Mouse (Mus musculus) megakaryocyte, embryonic 14.5 days (primary cell): Measurements from ENCODE around the gene Nop14. TPM values are rescaled to one million over a fixed set of nuclear protein-coding genes. Genes with fewer than 3 reads are reported as not detected.

ENCODE experiments used
- H3K27me3 ChIP-seq: replicated peaks from 2 replicates; pipeline ENCODE3; 2012; ENCODE audit warnings: inconsistent platforms
- H3K36me3 ChIP-seq: replicated peaks from 2 replicates; pipeline ENCODE3; 2012; ENCODE audit warnings: low read length, inconsistent platforms, mixed read lengths
- H3K4me1 ChIP-seq: 2 replicates; pipeline ENCODE4 v1.6.1; 2012; ENCODE audit warnings: inconsistent platforms
- H3K4me3 ChIP-seq: replicated peaks from 2 replicates; pipeline ENCODE3; 2012; ENCODE audit warnings: moderate library complexity, mild to moderate bottlenecking, inconsistent platforms
- H3K9me3 ChIP-seq: 2 replicates; pipeline ENCODE4 v1.6.1; 2012; ENCODE audit warnings: inconsistent platforms
- FLI1 ChIP-seq: IDR thresholded peaks from 2 replicates; pipeline ENCODE4 v1.6.1; 2012; ENCODE audit warnings: low read length, inconsistent platforms, mixed read lengths
- GATA1 ChIP-seq: IDR thresholded peaks from 3 replicates; pipeline ENCODE4 v1.6.1; 2012; ENCODE audit warnings: mixed read lengths, low read length, inconsistent platforms, borderline replicate concordance
- polyA plus RNA-seq: library from polyadenylated mRNA; stranded (reverse); fragments of >175 nt; gene quantifications from 2 replicates; pipeline ENCODE4 v1.2.3, GENCODE M21; 2012; ENCODE audit warnings: low replicate concordance; ENCODE audit not compliant: insufficient read depth

Nop14 gene
- polyA plus RNA-seq, 1 experiment: 14.1 TPM

DNA sequence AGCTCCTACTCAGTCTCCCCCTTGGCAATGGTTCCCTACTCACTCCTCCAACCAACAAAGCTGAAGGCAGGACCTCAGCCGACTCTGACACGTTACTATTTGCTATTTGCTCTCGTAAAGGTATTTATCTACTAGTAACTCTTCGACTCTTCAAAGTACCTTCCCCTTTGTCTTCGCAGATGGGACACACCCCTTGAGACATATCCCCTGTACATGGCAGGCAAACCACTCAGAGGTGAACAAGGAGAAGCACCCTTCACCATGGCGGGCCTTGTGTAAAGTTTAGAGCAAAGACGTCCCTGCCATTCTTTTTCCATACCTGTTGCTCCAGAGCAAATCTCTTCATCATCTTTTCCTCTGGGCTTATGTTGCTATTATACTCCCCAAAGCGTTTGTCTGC, 2.4 kb downstream of the Nop14 start:
- H3K27me3 ChIP-seq: no peaks in the 10 kb centered on the region
- peaks cover 27% of the 10 kb centered on the region for H3K4me1 ChIP-seq
- TF ChIP-seq FLI1: no peak
- TF ChIP-seq GATA1: no peak
- no peaks in the 10 kb centered on the region for H3K9me3 ChIP-seq
- peaks cover 51% of the 10 kb centered on the region for H3K36me3 ChIP-seq
- no peak overlapping the region for H3K4me3 ChIP-seq

DNA sequence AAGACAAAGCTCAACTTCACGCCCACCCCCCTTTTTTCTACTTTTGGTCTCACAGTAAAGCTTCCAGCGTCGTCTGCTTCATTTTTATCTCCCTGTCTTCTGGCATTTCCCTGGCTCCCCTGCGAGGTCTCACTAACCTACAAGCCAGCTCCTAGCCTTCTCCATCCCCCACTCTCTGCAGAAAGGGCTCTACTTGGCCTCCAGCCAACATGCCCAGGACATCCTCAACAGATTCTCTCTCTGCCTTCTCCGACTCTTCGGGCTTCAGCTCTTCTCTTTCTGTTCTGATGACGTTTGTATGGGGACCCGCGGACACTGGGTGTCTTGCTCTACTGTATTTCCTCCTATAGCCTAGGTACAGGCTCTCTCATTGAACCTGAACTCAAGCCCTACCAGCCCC, 5.1 kb downstream of the Nop14 start:
- no peaks in the 10 kb centered on the region for H3K27me3 ChIP-seq
- peaks cover 78% of the 10 kb centered on the region for H3K36me3 ChIP-seq
- H3K4me1 ChIP-seq: peaks cover 24% of the 10 kb centered on the region
- H3K9me3 ChIP-seq: no peaks in the 10 kb centered on the region
- TF ChIP-seq FLI1 (no peak), GATA1 (no peak)
- no peak overlapping the region for H3K4me3 ChIP-seq

DNA sequence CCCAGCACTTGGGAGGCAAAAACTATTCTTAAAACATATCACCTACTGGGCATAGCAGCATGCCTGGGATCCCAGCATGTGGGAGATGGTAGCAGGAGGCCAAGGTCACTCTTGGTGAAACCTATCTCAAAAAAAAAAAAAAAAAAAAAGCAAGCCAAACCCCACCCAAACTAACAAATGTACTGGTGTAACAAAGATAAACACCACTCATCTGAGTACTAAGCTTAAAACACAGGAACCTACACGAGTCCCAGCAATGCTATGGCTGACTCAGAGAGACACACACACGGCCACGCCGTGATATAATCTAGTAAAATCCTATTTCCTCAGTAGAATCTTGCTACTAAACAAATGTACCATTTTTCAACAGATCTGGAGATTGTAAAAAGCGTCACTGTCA, 7.0 kb downstream of the Nop14 start:
- Histone ChIP-seq H3K4me1 (peaks cover 21% of the 10 kb centered on the region), H3K27me3 (no peaks in the 10 kb centered on the region), H3K4me3 (no peak overlapping the region), H3K36me3 (peaks cover 94% of the 10 kb centered on the region), H3K9me3 (no peaks in the 10 kb centered on the region)
- no peak for TF ChIP-seq FLI1
- TF ChIP-seq GATA1: no peak

DNA sequence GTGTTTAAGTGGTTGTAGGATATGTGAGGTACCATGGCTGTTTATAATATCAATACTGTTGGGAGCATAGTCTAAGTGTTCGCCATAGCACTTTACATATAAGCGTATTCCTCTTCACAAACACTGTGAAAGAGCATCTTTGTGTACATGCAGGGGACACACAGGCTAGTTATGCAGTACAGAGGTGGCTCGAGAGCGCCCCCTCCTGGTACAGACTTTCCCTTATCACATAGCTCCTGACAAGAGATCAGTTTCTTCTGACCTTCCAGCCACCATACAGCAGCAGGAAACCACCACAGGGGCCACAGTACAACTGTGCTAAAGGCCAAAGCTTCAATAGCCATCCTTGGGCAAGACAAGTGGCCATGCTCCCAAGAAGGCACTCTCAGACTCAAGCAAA, 12.4 kb downstream of the Nop14 start:
- Histone ChIP-seq H3K9me3 (no peaks in the 10 kb centered on the region), H3K4me1 (peaks cover 34% of the 10 kb centered on the region), H3K27me3 (no peaks in the 10 kb centered on the region), H3K4me3 (no peak overlapping the region), H3K36me3 (peaks cover 98% of the 10 kb centered on the region)
- TF ChIP-seq GATA1 (no peak), FLI1 (no peak)

DNA sequence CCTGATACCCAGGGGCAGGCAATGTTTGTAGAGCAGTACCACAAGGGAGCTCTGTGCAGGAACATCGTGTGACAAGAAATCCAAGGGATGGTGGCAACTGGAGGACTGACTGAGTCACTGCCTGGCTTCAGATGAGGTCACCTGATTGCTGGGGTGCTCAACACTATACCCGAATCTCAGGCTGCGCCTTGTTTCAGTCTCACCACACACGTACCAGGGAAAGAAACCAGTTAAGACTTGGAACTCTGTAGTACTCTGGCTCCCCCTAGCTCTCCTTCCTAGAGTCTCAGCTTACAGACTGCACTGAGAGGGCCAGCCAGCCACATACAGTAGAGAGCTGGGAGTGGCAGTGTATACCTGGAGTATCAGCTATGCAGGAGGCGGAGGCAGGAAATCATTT, 17.0 kb downstream of the Nop14 start:
- peaks cover 93% of the 10 kb centered on the region for H3K36me3 ChIP-seq
- peaks cover 28% of the 10 kb centered on the region for H3K4me1 ChIP-seq
- H3K9me3 ChIP-seq: no peaks in the 10 kb centered on the region
- H3K4me3 ChIP-seq: no peak overlapping the region
- no peak for TF ChIP-seq FLI1
- no peak for TF ChIP-seq GATA1
- no peaks in the 10 kb centered on the region for H3K27me3 ChIP-seq

DNA sequence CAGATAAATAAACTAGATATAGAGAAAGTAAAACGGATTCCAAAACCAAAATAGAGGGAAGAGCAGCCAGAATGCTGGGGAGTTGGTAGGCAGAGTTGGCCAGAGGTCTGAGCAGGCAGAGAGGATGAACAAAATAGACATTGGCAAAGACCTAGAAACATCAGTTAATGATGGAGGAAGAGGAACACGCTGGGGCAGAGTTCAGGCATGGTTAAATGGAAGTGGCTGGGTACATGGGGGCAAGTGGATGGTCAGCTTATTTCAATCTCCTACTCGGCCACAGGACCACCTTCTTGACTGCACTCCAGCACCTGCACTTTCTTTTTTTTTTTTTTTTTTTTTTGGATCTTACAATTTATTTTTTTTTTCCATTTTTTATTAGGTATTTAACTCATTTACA, 18.0 kb downstream of the Nop14 start:
- H3K27me3 ChIP-seq: no peaks in the 10 kb centered on the region
- no peak overlapping the region for H3K4me3 ChIP-seq
- peaks cover 89% of the 10 kb centered on the region for H3K36me3 ChIP-seq
- no peaks in the 10 kb centered on the region for H3K9me3 ChIP-seq
- no peak for TF ChIP-seq GATA1
- TF ChIP-seq FLI1: no peak
- peaks cover 32% of the 10 kb centered on the region for H3K4me1 ChIP-seq

DNA sequence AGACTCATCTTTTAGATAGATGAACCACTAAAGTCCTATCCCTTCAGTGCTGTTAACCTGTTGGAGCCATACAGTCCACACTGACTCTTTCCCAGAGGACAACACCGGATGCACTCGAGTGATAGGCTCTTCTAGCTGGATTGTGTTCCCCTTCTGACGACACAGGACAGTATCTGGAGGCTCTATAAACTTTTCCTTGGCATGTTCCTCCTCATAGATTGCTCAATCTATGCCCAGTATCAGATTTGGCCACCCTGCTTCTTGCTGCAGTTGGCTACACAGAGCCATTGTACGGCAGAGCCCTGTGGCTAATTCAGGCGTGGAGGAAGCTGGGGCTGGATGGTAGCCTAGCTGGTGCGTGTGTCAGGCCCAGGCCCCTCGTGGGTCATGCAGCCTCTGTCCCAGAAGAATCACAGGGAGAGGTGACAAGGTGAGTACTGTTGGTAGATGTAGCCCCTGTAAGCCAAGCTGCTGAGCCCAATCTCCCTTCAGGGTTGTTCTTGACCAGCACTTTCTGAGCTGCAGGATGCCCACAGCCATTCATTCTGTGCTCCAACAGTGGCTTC, 22.3 kb downstream of the Nop14 start:
- TF ChIP-seq GATA1: no peak
- no peak for TF ChIP-seq FLI1
- Histone ChIP-seq H3K36me3 (peaks cover 78% of the 10 kb centered on the region), H3K9me3 (no peaks in the 10 kb centered on the region), H3K4me3 (peak overlapping the region; percentile 97), H3K27me3 (no peaks in the 10 kb centered on the region), H3K4me1 (peaks cover 55% of the 10 kb centered on the region)

DNA sequence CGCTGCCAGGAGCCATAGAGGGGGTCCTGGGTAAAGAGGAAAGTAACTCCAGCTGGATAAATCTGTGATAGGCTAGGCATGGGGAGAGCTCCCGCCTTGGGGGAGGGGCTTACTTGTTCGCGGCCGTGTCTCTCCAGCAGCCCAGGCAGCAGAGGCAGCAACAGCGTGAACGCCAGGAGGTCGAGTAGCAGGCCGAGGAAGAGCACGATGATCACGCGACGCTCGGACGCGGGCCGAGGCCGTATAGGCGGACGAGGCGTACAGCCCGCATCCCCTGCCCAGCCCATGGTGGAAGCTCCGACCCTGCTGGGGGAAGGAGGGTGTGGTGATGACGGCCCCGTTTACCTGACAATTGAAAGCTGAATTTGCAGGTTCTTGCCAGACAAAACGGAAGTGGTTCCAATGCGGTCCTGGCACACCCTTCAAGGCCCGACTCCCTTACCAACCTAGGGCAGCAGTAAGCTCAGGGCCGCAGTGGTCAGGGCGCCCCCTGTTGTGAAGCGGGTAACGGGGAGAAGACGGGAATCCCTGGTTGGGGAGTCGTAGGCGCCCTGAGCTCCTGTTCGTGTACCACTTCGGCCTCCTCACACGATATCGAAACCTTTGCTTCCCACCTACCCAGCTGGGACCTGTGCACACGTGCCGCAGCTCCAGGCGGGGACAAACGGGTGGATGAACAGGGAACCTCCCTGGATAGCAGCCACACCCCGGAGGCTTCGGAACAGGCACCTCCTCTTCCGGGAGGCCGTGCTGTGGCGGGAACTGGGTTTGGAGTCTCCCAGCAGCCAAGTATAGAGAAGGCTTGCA, 23.3 kb downstream of the Nop14 start, which contains the start of gene Mfsd10:
Mfsd10 (minus strand) TSS at position 732 of the 807 bp plus-strand sequence.
- no peaks in the 10 kb centered on the region for H3K9me3 ChIP-seq
- peaks cover 83% of the 10 kb centered on the region for H3K36me3 ChIP-seq
- H3K4me1 ChIP-seq: peaks cover 55% of the 10 kb centered on the region
- H3K4me3 ChIP-seq: peak within 1 kb of the TSS; percentile 97
- no peaks in the 10 kb centered on the region for H3K27me3 ChIP-seq
- no peak for TF ChIP-seq FLI1

DNA sequence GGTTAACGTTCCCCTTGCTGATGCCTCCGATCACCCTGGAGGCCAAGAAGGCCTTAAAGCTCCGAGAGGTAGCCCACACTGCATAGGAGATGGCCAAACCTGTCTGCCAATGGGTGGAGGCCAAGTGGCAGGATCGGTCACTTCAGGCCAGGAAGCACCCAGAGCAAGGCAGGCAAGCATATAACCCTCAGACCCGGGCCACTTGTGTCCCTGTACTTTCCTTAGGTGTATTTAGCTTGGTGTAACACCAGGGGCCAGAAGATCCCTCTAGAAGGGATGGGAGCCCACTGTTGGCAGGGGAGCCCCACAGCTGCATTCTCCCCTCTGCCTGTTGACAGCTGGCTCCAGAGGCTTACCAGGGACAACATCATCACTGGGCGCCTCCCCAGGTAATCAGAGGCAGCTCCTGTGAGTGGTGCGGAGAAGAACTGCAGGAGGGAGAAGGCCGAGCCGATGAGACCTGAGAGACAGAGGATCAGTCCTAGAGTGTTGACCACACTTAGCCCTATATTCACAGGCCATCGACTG, 24.2 kb downstream of the Nop14 start:
- no peak for TF ChIP-seq FLI1
- no peak for TF ChIP-seq GATA1
- no peaks in the 10 kb centered on the region for H3K9me3 ChIP-seq
- H3K36me3 ChIP-seq: peaks cover 83% of the 10 kb centered on the region
- no peaks in the 10 kb centered on the region for H3K27me3 ChIP-seq
- H3K4me1 ChIP-seq: peaks cover 53% of the 10 kb centered on the region
- peak overlapping the region; percentile 97 for H3K4me3 ChIP-seq

DNA sequence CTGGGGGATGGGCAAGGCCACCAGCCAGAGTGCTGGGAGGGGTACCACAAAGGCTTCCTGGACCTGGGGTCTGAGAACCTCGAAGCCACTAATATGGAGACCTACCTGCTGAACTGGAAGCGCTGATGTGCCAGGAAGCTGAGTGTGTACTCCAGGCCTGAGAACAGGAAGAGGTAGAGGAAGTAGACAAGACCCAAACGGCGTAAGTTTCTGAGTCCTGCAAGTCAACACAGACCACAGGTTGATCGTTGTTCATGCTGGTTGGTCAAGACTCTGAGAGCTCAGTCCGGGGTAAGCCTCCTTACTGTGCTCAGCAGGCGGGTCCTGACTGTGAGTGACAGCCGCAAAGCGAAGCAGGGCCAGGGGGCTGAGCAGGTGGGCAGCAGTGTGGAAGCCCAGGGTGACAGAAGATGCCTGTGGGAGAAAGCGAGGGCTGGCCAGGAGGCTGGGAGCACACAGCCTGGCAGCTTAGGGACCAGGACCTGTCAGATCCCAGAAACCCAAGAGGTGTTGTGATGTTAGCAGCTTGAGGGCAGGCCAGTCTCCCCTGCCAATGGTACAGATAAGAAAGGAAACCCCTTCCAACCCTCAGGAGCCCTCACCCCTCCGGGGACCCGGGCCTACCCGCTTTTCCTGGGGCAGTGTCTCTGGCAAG, 25.1 kb downstream of the Nop14 start:
- Histone ChIP-seq H3K9me3 (no peaks in the 10 kb centered on the region), H3K36me3 (peaks cover 83% of the 10 kb centered on the region), H3K4me1 (peaks cover 45% of the 10 kb centered on the region), H3K4me3 (peak overlapping the region; percentile 16), H3K27me3 (no peaks in the 10 kb centered on the region)
- TF ChIP-seq FLI1: no peak
- TF ChIP-seq GATA1: no peak
